Mouse (Mus musculus): ENCODE results near the gene Rfc5. TPM values are rescaled to one million over a fixed set of nuclear protein-coding genes. Genes with fewer than 3 reads are reported as not detected.
"Not testable (repeated sequence)": the region's sequence is repeated elsewhere in the genome, so short reads cannot be mapped to it uniquely, and the experiment has no call there.

The Rfc5 gene
- polyA plus RNA-seq, 1 experiment from 2014 or later = 130 TPM

- Histone ChIP-seq H3K4me2 (no peak overlapping the region), H3K27me3 (no peaks in the 10 kb centered on the region), H3K9me3 (no peaks in the 10 kb centered on the region), H3K27ac (no peak overlapping the region), H3K4me3 (no peak overlapping the region), H3K4me1 (no peaks in the 10 kb centered on the region), H3K36me3 (no peaks in the 10 kb centered on the region), H3K9ac (no peak overlapping the region)
- 46% methylated on average over 4 of the region's 5 CpGs for WGBS
- no peak for ATAC-seq (ENCODE audit: borderline replicate concordance, extremely low read depth, low FRiP score, low TSS enrichment)
These were observed 9.2 kb upstream of the Rfc5 start for GRCm38 (mm10) chr5:117398007-117398550.

- Histone ChIP-seq H3K36me3 (no peaks in the 10 kb centered on the region), H3K4me2 (no peak overlapping the region), H3K27me3 (no peaks in the 10 kb centered on the region), H3K4me3 (no peak overlapping the region), H3K4me1 (no peaks in the 10 kb centered on the region), H3K27ac (no peak overlapping the region), H3K9ac (no peak overlapping the region), H3K9me3 (no peaks in the 10 kb centered on the region)
- 76% methylated on average over 6 of the region's 6 CpGs for WGBS
- no peak for ATAC-seq (ENCODE audit: borderline replicate concordance, extremely low read depth, low FRiP score, low TSS enrichment)
These were observed 8.5 kb upstream of the Rfc5 start for GRCm38 (mm10) chr5:117397371-117397770.

- H3K4me3 ChIP-seq = no peak overlapping the region
- H3K27ac ChIP-seq = no peak overlapping the region
- H3K36me3 ChIP-seq = no peaks in the 10 kb centered on the region
- ATAC-seq (ENCODE audit: borderline replicate concordance, extremely low read depth, low FRiP score, low TSS enrichment) = no peak
- WGBS = 73% methylated on average over 6 of the region's 6 CpGs
- no peaks in the 10 kb centered on the region for H3K27me3 ChIP-seq
- no peak overlapping the region for H3K4me2 ChIP-seq
- H3K9me3 ChIP-seq = no peaks in the 10 kb centered on the region
- no peak overlapping the region for H3K9ac ChIP-seq
- H3K4me1 ChIP-seq = no peaks in the 10 kb centered on the region
These were observed 7.8 kb upstream of the Rfc5 start for GRCm38 (mm10) chr5:117396596-117397014.

GRCm38 (mm10) chr5:117395834-117396233 lies 7.0 kb upstream of the Rfc5 start:
- no peak overlapping the region for H3K4me2 ChIP-seq
- WGBS = 84% methylated on average over 5 of the region's 5 CpGs
- no peaks in the 10 kb centered on the region for H3K9me3 ChIP-seq
- ATAC-seq (ENCODE audit: borderline replicate concordance, extremely low read depth, low FRiP score, low TSS enrichment) = no peak
- H3K4me3 ChIP-seq = no peak overlapping the region
- no peaks in the 10 kb centered on the region for H3K36me3 ChIP-seq
- no peaks in the 10 kb centered on the region for H3K27me3 ChIP-seq
- no peaks in the 10 kb centered on the region for H3K4me1 ChIP-seq
- no peak overlapping the region for H3K9ac ChIP-seq
- no peak overlapping the region for H3K27ac ChIP-seq

- Histone ChIP-seq H3K4me3 (no peak overlapping the region), H3K27ac (no peak overlapping the region), H3K27me3 (no peaks in the 10 kb centered on the region), H3K4me1 (peaks cover 17% of the 10 kb centered on the region), H3K4me2 (no peak overlapping the region), H3K9ac (no peak overlapping the region), H3K9me3 (no peaks in the 10 kb centered on the region), H3K36me3 (peaks cover 3% of the 10 kb centered on the region; the same call in 1 of the 2 replicates)
- 84% methylated on average over 1 of the region's 1 CpGs for whole genome bisulfite sequencing
- no peak for ATAC-seq (ENCODE audit: borderline replicate concordance, extremely low read depth, low FRiP score, low TSS enrichment)
These were observed 2.0 kb upstream of the Rfc5 start for GRCm38 (mm10) chr5:117390895-117391294.

GRCm38 (mm10) chr5:117388296-117388751 lies 523 bp downstream of the Rfc5 start:
- Histone ChIP-seq H3K4me2 (peak overlapping the region; percentile 60), H3K27me3 (no peaks in the 10 kb centered on the region), H3K9ac (peak overlapping the region; percentile 75), H3K27ac (peak overlapping the region; percentile 81), H3K36me3 (peaks cover 26% of the 10 kb centered on the region), H3K9me3 (no peaks in the 10 kb centered on the region), H3K4me3 (peak overlapping the region; percentile 62), H3K4me1 (peaks cover 17% of the 10 kb centered on the region)
- ATAC-seq (ENCODE audit: borderline replicate concordance, extremely low read depth, low FRiP score, low TSS enrichment) = peak; percentile 53
- 3% methylated on average over 16 of the region's 16 CpGs for whole genome bisulfite sequencing

- WGBS = 78% methylated on average over 12 of the region's 12 CpGs
- H3K36me3 ChIP-seq = peaks cover 74% of the 10 kb centered on the region
These were observed 5.6 kb downstream of the Rfc5 start for GRCm38 (mm10) chr5:117383198-117383597.

GRCm38 (mm10) chr5:117381785-117382184 lies 7.1 kb downstream of the Rfc5 start:
- Histone ChIP-seq H3K4me3 (no peak overlapping the region), H3K36me3 (peaks cover 78% of the 10 kb centered on the region), H3K9ac (no peak overlapping the region), H3K27ac (no peak overlapping the region), H3K27me3 (no peaks in the 10 kb centered on the region), H3K4me1 (no peaks in the 10 kb centered on the region), H3K9me3 (no peaks in the 10 kb centered on the region), H3K4me2 (no peak overlapping the region)
- ATAC-seq (ENCODE audit: borderline replicate concordance, extremely low read depth, low FRiP score, low TSS enrichment) = no peak
- 79% methylated on average over 7 of the region's 7 CpGs for WGBS

More at GRCm38 (mm10) chr5:117383198-117383597, 5.6 kb downstream of the Rfc5 start:
- Histone ChIP-seq H3K27ac (no peak overlapping the region), H3K4me3 (no peak overlapping the region), H3K4me2 (no peak overlapping the region), H3K9ac (no peak overlapping the region), H3K4me1 (peaks cover 12% of the 10 kb centered on the region), H3K9me3 (no peaks in the 10 kb centered on the region), H3K27me3 (no peaks in the 10 kb centered on the region)
- ATAC-seq (ENCODE audit: borderline replicate concordance, extremely low read depth, low FRiP score, low TSS enrichment) = no peak

- Histone ChIP-seq H3K4me3 (no peak overlapping the region), H3K9ac (no peak overlapping the region), H3K4me1 (no peaks in the 10 kb centered on the region), H3K4me2 (no peak overlapping the region), H3K9me3 (no peaks in the 10 kb centered on the region), H3K36me3 (peaks cover 83% of the 10 kb centered on the region), H3K27ac (no peak overlapping the region), H3K27me3 (no peaks in the 10 kb centered on the region)
- WGBS = 65% methylated on average over 4 of the region's 4 CpGs
- ATAC-seq (ENCODE audit: borderline replicate concordance, extremely low read depth, low FRiP score, low TSS enrichment) = no peak
These were observed 8.6 kb downstream of the Rfc5 start for GRCm38 (mm10) chr5:117380199-117380598.

GRCm38 (mm10) chr5:117377731-117378130 lies 11.1 kb downstream of the Rfc5 start:
- H3K9ac ChIP-seq; H3K4me2 ChIP-seq; H3K4me3 ChIP-seq; H3K4me1 ChIP-seq; H3K9me3 ChIP-seq; ATAC-seq (ENCODE audit: borderline replicate concordance, extremely low read depth, low FRiP score, low TSS enrichment); H3K27ac ChIP-seq; H3K27me3 ChIP-seq: not testable (repeated sequence)
- WGBS = 85% methylated on average over 14 of the region's 14 CpGs
- peaks cover 76% of the 10 kb centered on the region for H3K36me3 ChIP-seq

GRCm38 (mm10) chr5:117376331-117376761 lies 12.5 kb downstream of the Rfc5 start:
- Histone ChIP-seq H3K4me3 (no peak overlapping the region), H3K9me3 (no peaks in the 10 kb centered on the region), H3K36me3 (peaks cover 76% of the 10 kb centered on the region), H3K9ac (no peak overlapping the region), H3K27ac (no peak overlapping the region), H3K27me3 (no peaks in the 10 kb centered on the region), H3K4me1 (no peaks in the 10 kb centered on the region), H3K4me2 (no peak overlapping the region)
- WGBS = 70% methylated on average over 11 of the region's 11 CpGs
- no peak for ATAC-seq (ENCODE audit: borderline replicate concordance, extremely low read depth, low FRiP score, low TSS enrichment)

- no peak overlapping the region for H3K9ac ChIP-seq
- no peak for ATAC-seq (ENCODE audit: borderline replicate concordance, extremely low read depth, low FRiP score, low TSS enrichment)
- H3K27me3 ChIP-seq = no peaks in the 10 kb centered on the region
- H3K9me3 ChIP-seq = no peaks in the 10 kb centered on the region
- H3K4me2 ChIP-seq = no peak overlapping the region
- no peaks in the 10 kb centered on the region for H3K4me1 ChIP-seq
- peak overlapping the region; percentile 41 for H3K27ac ChIP-seq
- no peak overlapping the region for H3K4me3 ChIP-seq
- 79% methylated on average over 7 of the region's 7 CpGs for WGBS
- H3K36me3 ChIP-seq = peaks cover 77% of the 10 kb centered on the region
These were observed 14.3 kb downstream of the Rfc5 start for GRCm38 (mm10) chr5:117374372-117375049.

Data from lung, embryonic 15.5 days (tissue).